Mouse (Mus musculus) hindbrain, embryonic 11.5 days (tissue): ENCODE results near the gene Dnase1l3. TPM values are rescaled to one million over a fixed set of nuclear protein-coding genes. Genes with fewer than 3 reads are reported as not detected.

ENCODE experiments used
- ATAC-seq: fragments of 200-750 bp; cut with Nextera tagmentation; 2 replicates; pipeline ENCODE4 v1.8.0; 2017; ENCODE audit warnings: mild to moderate bottlenecking, moderate TSS enrichment, moderate library complexity; ENCODE audit not compliant: low FRiP score
- DNase-seq: peaks from one replicate; pipeline ENCODE4 v3.0.0-alpha.2; 2015; ENCODE audit warnings: low spot score
- H3K27ac ChIP-seq: fragments of 300-500 bp; sonication (generic); 2 replicates; pipeline ENCODE4 v1.5.1; 2014; ENCODE audit warnings: mild to moderate bottlenecking, low read depth, low read length
- H3K27me3 ChIP-seq: fragments of 300-500 bp; sonication (generic); 2 replicates; pipeline ENCODE4 v1.6.1; 2014; ENCODE audit warnings: mild to moderate bottlenecking, low read length, moderate library complexity, mixed read lengths; ENCODE audit not compliant: control insufficient read depth, insufficient read depth
- H3K36me3 ChIP-seq: fragments of 300-500 bp; sonication (generic); 2 replicates; pipeline ENCODE4 v1.6.1; 2014; ENCODE audit warnings: mild to moderate bottlenecking, low read length, moderate library complexity, mixed read lengths; ENCODE audit not compliant: control insufficient read depth, insufficient read depth
- H3K4me1 ChIP-seq: fragments of 300-500 bp; sonication (generic); replicated peaks from 2 replicates; pipeline ENCODE4 v1.6.1; 2014; ENCODE audit warnings: low read length, mixed read lengths; ENCODE audit not compliant: control insufficient read depth, insufficient read depth
- H3K4me2 ChIP-seq: fragments of 300-500 bp; sonication (generic); replicated peaks from 2 replicates; pipeline ENCODE4 v1.6.1; 2014; ENCODE audit warnings: mild to moderate bottlenecking, low read depth, low read length
- H3K4me3 ChIP-seq: fragments of 300-500 bp; sonication (generic); 2 replicates; pipeline ENCODE4 v1.5.1; 2014; ENCODE audit warnings: low read depth, low read length
- H3K9ac ChIP-seq: fragments of 300-500 bp; sonication (generic); 2 replicates; pipeline ENCODE4 v1.6.1; 2014; ENCODE audit warnings: low read depth, low read length
- H3K9me3 ChIP-seq: fragments of 300-500 bp; sonication (generic); 2 replicates; pipeline ENCODE4 v1.6.1; 2016; ENCODE audit warnings: low read length; ENCODE audit not compliant: control insufficient read depth
- WGBS: fragments of 180-500 bp; shearing (Covaris S2); extraction: QIAGEN DNeasy Blood & Tissue Kit; methylation state at CpG from one replicate; pipeline ENCODE4 v1.1.7; 2014; 5-methylcytosine and 5-hydroxymethylcytosine counted together
- polyA plus RNA-seq: library from polyadenylated mRNA; unstranded; fragments of >200 nt; fragmentation: Nextera tagmentation; extraction: Ambion mirVana; gene quantifications from 2 replicates; pipeline ENCODE4 v1.2.1, GENCODE M21; 2014

The Dnase1l3 gene
- polyA plus RNA-seq, 1 experiment from 2014 or later = 0.03 TPM

- no peak overlapping the region for H3K27ac ChIP-seq
- H3K27me3 ChIP-seq = peaks cover 16% of the 10 kb centered on the region
- H3K4me1 ChIP-seq = no peaks in the 10 kb centered on the region
- peak overlapping the region; percentile 33 for H3K4me2 ChIP-seq
- H3K4me3 ChIP-seq = no peak overlapping the region
- DNase-seq = peak; percentile 90
- H3K36me3 ChIP-seq = no peaks in the 10 kb centered on the region
- ATAC-seq = peak; percentile 50; the same call in 1 of the 2 replicates
- WGBS = 3% methylated on average over 15 of the region's 15 CpGs
- H3K9me3 ChIP-seq = no peaks in the 10 kb centered on the region
- 0 out of 2 replicates have a peak overlapping the region, but pooled peaks have one; percentile 31 for H3K9ac ChIP-seq
These were observed 2.9 kb upstream of the Dnase1l3 start for GRCm38 (mm10) chr14:7997255-7997696.

GRCm38 (mm10) chr14:7992158-7992557 lies 2.2 kb downstream of the Dnase1l3 start:
- no peak for ATAC-seq
- Histone ChIP-seq H3K27ac (no peak overlapping the region), H3K4me3 (no peak overlapping the region), H3K27me3 (no peaks in the 10 kb centered on the region), H3K36me3 (no peaks in the 10 kb centered on the region), H3K4me1 (no peaks in the 10 kb centered on the region), H3K9ac (no peak overlapping the region), H3K9me3 (no peaks in the 10 kb centered on the region), H3K4me2 (no peak overlapping the region)
- WGBS = 69% methylated on average over 6 of the region's 6 CpGs
- DNase-seq = no peak

GRCm38 (mm10) chr14:7991108-7991776 lies 3.1 kb downstream of the Dnase1l3 start:
- Histone ChIP-seq H3K9ac (no peak overlapping the region), H3K36me3 (no peaks in the 10 kb centered on the region), H3K27ac (no peak overlapping the region), H3K9me3 (no peaks in the 10 kb centered on the region), H3K4me2 (no peak overlapping the region), H3K4me1 (no peaks in the 10 kb centered on the region), H3K27me3 (no peaks in the 10 kb centered on the region), H3K4me3 (no peak overlapping the region)
- no peak for ATAC-seq
- 81% methylated on average over 5 of the region's 5 CpGs for WGBS
- DNase-seq = no peak

DNA sequence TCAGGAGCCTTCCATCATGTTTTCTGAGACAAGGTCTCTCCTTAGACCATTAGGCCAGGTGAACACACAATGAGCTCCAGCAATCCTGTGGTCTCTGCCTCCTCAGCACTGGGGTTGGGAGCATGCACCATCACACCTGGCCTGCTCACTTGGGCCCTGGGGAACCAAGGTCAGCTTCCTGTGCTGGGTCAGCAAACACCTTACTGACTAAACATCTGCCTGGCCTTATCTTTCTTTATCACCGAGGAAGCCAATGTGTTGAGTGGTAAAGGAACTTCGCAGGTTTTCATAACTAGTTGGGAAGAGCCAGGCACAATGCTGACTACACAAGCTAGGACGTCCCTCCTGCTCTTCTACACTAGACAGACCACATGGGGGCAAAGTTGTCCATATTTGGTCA lies 4.4 kb downstream of the Dnase1l3 start:
- H3K4me2 ChIP-seq = no peak overlapping the region
- WGBS = 79% methylated on average over 3 of the region's 3 CpGs
- no peak for ATAC-seq
- no peak overlapping the region for H3K27ac ChIP-seq
- no peak overlapping the region for H3K9ac ChIP-seq
- H3K9me3 ChIP-seq = no peaks in the 10 kb centered on the region
- H3K4me3 ChIP-seq = no peak overlapping the region
- no peaks in the 10 kb centered on the region for H3K4me1 ChIP-seq
- DNase-seq = no peak
- no peaks in the 10 kb centered on the region for H3K36me3 ChIP-seq
- H3K27me3 ChIP-seq = no peaks in the 10 kb centered on the region

- Histone ChIP-seq H3K4me1 (no peaks in the 10 kb centered on the region), H3K27ac (no peak overlapping the region), H3K27me3 (no peaks in the 10 kb centered on the region), H3K9ac (no peak overlapping the region), H3K36me3 (no peaks in the 10 kb centered on the region), H3K4me2 (no peak overlapping the region), H3K9me3 (no peaks in the 10 kb centered on the region), H3K4me3 (no peak overlapping the region)
- no peak for DNase-seq
- WGBS = 68% methylated on average over 1 of the region's 1 CpGs
- no peak for ATAC-seq
These were observed 5.0 kb downstream of the Dnase1l3 start for GRCm38 (mm10) chr14:7989371-7989770.

GRCm38 (mm10) chr14:7986913-7987312 lies 7.5 kb downstream of the Dnase1l3 start:
- no peak overlapping the region for H3K4me3 ChIP-seq
- no peaks in the 10 kb centered on the region for H3K4me1 ChIP-seq
- 94% methylated on average over 6 of the region's 6 CpGs for WGBS
- no peak overlapping the region for H3K9ac ChIP-seq
- H3K4me2 ChIP-seq = no peak overlapping the region
- no peaks in the 10 kb centered on the region for H3K36me3 ChIP-seq
- no peak overlapping the region for H3K27ac ChIP-seq
- ATAC-seq = no peak
- H3K27me3 ChIP-seq = no peaks in the 10 kb centered on the region
- no peaks in the 10 kb centered on the region for H3K9me3 ChIP-seq
- DNase-seq = no peak

- Histone ChIP-seq H3K36me3 (no peaks in the 10 kb centered on the region), H3K9ac (no peak overlapping the region), H3K4me1 (no peaks in the 10 kb centered on the region), H3K4me3 (no peak overlapping the region), H3K27ac (no peak overlapping the region), H3K4me2 (no peak overlapping the region), H3K27me3 (no peaks in the 10 kb centered on the region), H3K9me3 (no peaks in the 10 kb centered on the region)
- DNase-seq (no peak), ATAC-seq (no peak)
- 95% methylated on average over 1 of the region's 1 CpGs for WGBS
These were observed 13.1 kb downstream of the Dnase1l3 start for GRCm38 (mm10) chr14:7981226-7981625.

DNA sequence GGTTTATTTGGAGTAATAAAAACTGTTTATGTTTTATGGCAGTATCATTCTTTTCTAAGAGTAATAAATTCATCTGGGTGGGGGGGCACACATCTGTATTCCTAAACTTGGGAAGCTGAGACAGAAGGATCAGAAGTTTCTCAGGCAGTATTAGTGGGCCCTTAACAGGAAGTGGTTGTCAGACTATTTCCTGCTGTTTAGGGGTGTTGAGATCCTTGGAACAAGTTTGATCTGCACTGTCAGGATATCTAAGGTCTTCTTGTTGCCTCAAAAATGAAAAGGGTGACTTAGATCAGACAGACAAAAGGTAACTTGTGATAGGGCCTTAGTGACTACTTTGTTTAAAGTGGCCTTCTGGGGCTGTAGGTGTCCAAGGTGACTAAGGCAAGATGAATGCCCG lies 16.2 kb downstream of the Dnase1l3 start:
- ATAC-seq = no peak
- H3K4me1 ChIP-seq = no peaks in the 10 kb centered on the region
- H3K4me3 ChIP-seq = no peak overlapping the region
- no peak for DNase-seq
- H3K36me3 ChIP-seq = no peaks in the 10 kb centered on the region
- no peaks in the 10 kb centered on the region for H3K27me3 ChIP-seq
- H3K9me3 ChIP-seq = no peaks in the 10 kb centered on the region
- no peak overlapping the region for H3K4me2 ChIP-seq
- no peak overlapping the region for H3K27ac ChIP-seq
- H3K9ac ChIP-seq = no peak overlapping the region
- 85% methylated on average over 1 of the region's 1 CpGs for WGBS

GRCm38 (mm10) chr14:7977471-7977870 lies 16.9 kb downstream of the Dnase1l3 start:
- Histone ChIP-seq H3K9me3 (no peaks in the 10 kb centered on the region), H3K4me1 (no peaks in the 10 kb centered on the region), H3K4me3 (no peak overlapping the region), H3K4me2 (no peak overlapping the region), H3K36me3 (no peaks in the 10 kb centered on the region), H3K9ac (no peak overlapping the region), H3K27me3 (no peaks in the 10 kb centered on the region), H3K27ac (no peak overlapping the region)
- DNase-seq (no peak), ATAC-seq (no peak)
- WGBS = 91% methylated on average over 1 of the region's 1 CpGs
